ENCODE assay signal across 21 mouse cellular contexts in the genomic region with DNA sequence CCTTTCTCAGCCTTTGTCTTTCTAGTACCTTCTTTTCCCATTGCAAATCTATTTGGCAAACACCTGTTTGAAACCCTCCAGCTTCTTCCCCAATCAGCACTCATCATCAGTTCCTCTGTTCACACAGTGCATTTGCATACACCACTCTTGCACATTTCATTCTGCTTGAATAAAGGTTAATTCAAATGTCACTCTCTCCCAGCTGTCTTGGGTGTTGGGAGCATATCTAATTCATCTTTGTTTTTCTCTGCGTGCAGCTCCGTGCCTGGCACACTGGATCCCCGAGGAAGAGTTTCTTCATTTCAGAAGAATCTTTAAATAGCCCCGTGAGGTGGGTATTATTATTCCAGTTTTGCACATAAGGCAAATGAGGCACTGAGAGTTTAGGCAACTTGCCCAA. TPM values are rescaled to one million over a fixed set of nuclear protein-coding genes. Genes with fewer than 3 reads are reported as not detected.
DNase-seq lines count a peak whose midpoint lies in the region; ATAC-seq and TF ChIP-seq lines count a peak whose summit lies in the region.
"Had no signal": no experiment of that assay in that cellular context is flagged by ENCODE, and none has a peak within 500 bp of the region (broad histone marks: within the 10 kb centered on the region; RNA-seq: fewer than 3 reads in every experiment).

No protein-coding gene starts in this region.

- H3K9ac ChIP-seq in forebrain, embryonic 11.5 days (ENCODE audit: low read length) = no peak overlapping the region
- no peak overlapping the region for H3K9ac ChIP-seq in hindbrain, embryonic 12.5 days
- no peak overlapping the region for H3K9ac ChIP-seq in forebrain, embryonic 16.5 days (replicated peaks; ENCODE audit: low read depth, low read length)
- H3K9ac ChIP-seq in liver, postnatal 0 days (replicated peaks) = no peak overlapping the region
- H3K9ac ChIP-seq: embryonic facial prominence, embryonic 13.5 days; heart, embryonic 12.5 days; hindbrain, embryonic 15.5 days had no signal

- H3K36me3 ChIP-seq in forebrain, embryonic 11.5 days (ENCODE audit: control insufficient read depth, insufficient read depth, low read length) = no peaks in the 10 kb centered on the region
- no peaks in the 10 kb centered on the region for H3K36me3 ChIP-seq in forebrain, embryonic 10.5 days (replicated peaks)
- H3K36me3 ChIP-seq in hindbrain, embryonic 12.5 days = no peaks in the 10 kb centered on the region
- H3K36me3 ChIP-seq in hindbrain, embryonic 10.5 days = no peaks in the 10 kb centered on the region
- H3K36me3 ChIP-seq in forebrain, embryonic 16.5 days (ENCODE audit: control insufficient read depth, insufficient read depth) = no peaks in the 10 kb centered on the region
- no peaks in the 10 kb centered on the region for H3K36me3 ChIP-seq in liver, postnatal 0 days (replicated peaks; ENCODE audit: insufficient read depth, low read length)
- H3K36me3 ChIP-seq: embryonic facial prominence, embryonic 13.5 days; G1E; heart, embryonic 12.5 days; hindbrain, embryonic 15.5 days had no signal

- WGBS in forebrain, embryonic 11.5 days = 71% methylated on average over 4 of the region's 4 CpGs
- 74% methylated on average over 4 of the region's 4 CpGs for WGBS in forebrain, embryonic 10.5 days
- WGBS in hindbrain, embryonic 12.5 days = 25% methylated on average over 4 of the region's 4 CpGs
- 40% methylated on average over 4 of the region's 4 CpGs for WGBS in hindbrain, embryonic 10.5 days
- WGBS in forebrain, embryonic 16.5 days = 25% methylated on average over 4 of the region's 4 CpGs
- 75% methylated on average over 4 of the region's 4 CpGs for WGBS in liver, postnatal 0 days (ENCODE audit: insufficient replicate concordance)

- no peaks in the 10 kb centered on the region for H3K9me3 ChIP-seq in forebrain, embryonic 11.5 days (ENCODE audit: control insufficient read depth, low read length)
- no peaks in the 10 kb centered on the region for H3K9me3 ChIP-seq in forebrain, embryonic 10.5 days
- no peaks in the 10 kb centered on the region for H3K9me3 ChIP-seq in hindbrain, embryonic 12.5 days (replicated peaks)
- H3K9me3 ChIP-seq in hindbrain, embryonic 10.5 days = no peaks in the 10 kb centered on the region
- H3K9me3 ChIP-seq in forebrain, embryonic 16.5 days (ENCODE audit: control insufficient read depth, low read length) = no peaks in the 10 kb centered on the region
- H3K9me3 ChIP-seq in liver, postnatal 0 days (ENCODE audit: low read length) = no peaks in the 10 kb centered on the region
- H3K9me3 ChIP-seq: embryonic facial prominence, embryonic 13.5 days; G1E; heart, embryonic 12.5 days; hindbrain, embryonic 15.5 days had no signal

- peaks cover 5% of the 10 kb centered on the region for H3K4me1 ChIP-seq in forebrain, embryonic 11.5 days (replicated peaks; ENCODE audit: control insufficient read depth, insufficient read depth, low read length)
- peaks cover 21% of the 10 kb centered on the region for H3K4me1 ChIP-seq in forebrain, embryonic 10.5 days
- H3K4me1 ChIP-seq in hindbrain, embryonic 12.5 days = peaks cover 11% of the 10 kb centered on the region; the same call in 1 of the 2 replicates
- peaks cover 22% of the 10 kb centered on the region for H3K4me1 ChIP-seq in hindbrain, embryonic 10.5 days (replicated peaks)
- H3K4me1 ChIP-seq in forebrain, embryonic 16.5 days (replicated peaks; ENCODE audit: control insufficient read depth, insufficient read depth, low read length) = peaks cover 9% of the 10 kb centered on the region; the same call in 1 of the 2 replicates
- H3K4me1 ChIP-seq in liver, postnatal 0 days (ENCODE audit: insufficient read depth) = no peaks in the 10 kb centered on the region
- H3K4me1 ChIP-seq: embryonic facial prominence, embryonic 13.5 days; heart, embryonic 12.5 days had no signal

- no peak overlapping the region for H3K4me3 ChIP-seq in forebrain, embryonic 11.5 days (ENCODE audit: low read depth, low read length)
- H3K4me3 ChIP-seq in forebrain, embryonic 10.5 days = no peak overlapping the region
- no peak overlapping the region for H3K4me3 ChIP-seq in hindbrain, embryonic 12.5 days
- no peak overlapping the region for H3K4me3 ChIP-seq in hindbrain, embryonic 10.5 days
- H3K4me3 ChIP-seq in forebrain, embryonic 16.5 days (replicated peaks; ENCODE audit: low read length) = no peak overlapping the region
- H3K4me3 ChIP-seq in liver, postnatal 0 days (ENCODE audit: low read depth, low read length) = no peak overlapping the region
- H3K4me3 ChIP-seq: embryonic facial prominence, embryonic 13.5 days; heart, embryonic 12.5 days; hindbrain, embryonic 15.5 days had no signal

- H3K27ac ChIP-seq in forebrain, embryonic 11.5 days (ENCODE audit: low read depth, low read length) = no peak overlapping the region
- no peak overlapping the region for H3K27ac ChIP-seq in forebrain, embryonic 10.5 days
- no peak overlapping the region for H3K27ac ChIP-seq in hindbrain, embryonic 12.5 days
- no peak overlapping the region for H3K27ac ChIP-seq in hindbrain, embryonic 10.5 days
- no peak overlapping the region for H3K27ac ChIP-seq in forebrain, embryonic 16.5 days (ENCODE audit: low read length)
- no peak overlapping the region for H3K27ac ChIP-seq in liver, postnatal 0 days (ENCODE audit: low read depth)
- H3K27ac ChIP-seq: embryonic facial prominence, embryonic 13.5 days; hindbrain, embryonic 15.5 days had no signal

- no peak for TF ChIP-seq CTCF in liver, postnatal 0 days (IDR thresholded peaks at IDR 0.05; ENCODE audit: low read depth)

- no peaks in the 10 kb centered on the region for H3K27me3 ChIP-seq in forebrain, embryonic 11.5 days (ENCODE audit: control insufficient read depth, insufficient read depth, low read length)
- H3K27me3 ChIP-seq in forebrain, embryonic 10.5 days (ENCODE audit: poor library complexity, severe bottlenecking) = no peaks in the 10 kb centered on the region
- H3K27me3 ChIP-seq in hindbrain, embryonic 12.5 days = no peaks in the 10 kb centered on the region
- no peaks in the 10 kb centered on the region for H3K27me3 ChIP-seq in hindbrain, embryonic 10.5 days (ENCODE audit: insufficient read depth, poor library complexity, severe bottlenecking)
- H3K27me3 ChIP-seq in forebrain, embryonic 16.5 days (replicated peaks; ENCODE audit: control insufficient read depth, insufficient read depth, low read length) = no peaks in the 10 kb centered on the region
- no peaks in the 10 kb centered on the region for H3K27me3 ChIP-seq in liver, postnatal 0 days (ENCODE audit: insufficient read depth, low read length)
- H3K27me3 ChIP-seq: embryonic facial prominence, embryonic 13.5 days; hindbrain, embryonic 15.5 days had no signal

- H3K4me2 ChIP-seq in forebrain, embryonic 11.5 days (ENCODE audit: low read depth, low read length, severe bottlenecking) = no peak overlapping the region
- no peak overlapping the region for H3K4me2 ChIP-seq in hindbrain, embryonic 12.5 days (replicated peaks)
- H3K4me2 ChIP-seq in forebrain, embryonic 16.5 days (ENCODE audit: low read length) = no peak overlapping the region
- H3K4me2 ChIP-seq in liver, postnatal 0 days (ENCODE audit: low read depth, low read length) = no peak overlapping the region
- H3K4me2 ChIP-seq: embryonic facial prominence, embryonic 13.5 days; heart, embryonic 12.5 days; hindbrain, embryonic 15.5 days had no signal

- TF ChIP-seq EP300 in liver, postnatal 0 days (IDR thresholded peaks at IDR 0.05; ENCODE audit: low read depth) = no peak

- peak; percentile 9 for DNase-seq in forebrain, embryonic 11.5 days (ENCODE audit: low spot score)
- no peak for DNase-seq in forebrain, embryonic 10.5 days (ENCODE audit: extremely low spot score, low spot score)
- DNase-seq in hindbrain, embryonic 10.5 days (ENCODE audit: low spot score) = no peak
- peak; percentile 54 for DNase-seq in R1 (ENCODE audit: low read depth, low spot score)
- no peak for DNase-seq in liver, postnatal 0 days
- DNase-seq: adrenal gland, postnatal 14 days; B cell, adult 2 months; cerebellum, adult 18-20 months; cerebellum, adult 9-11 months; cerebellum, postnatal 36 days; gastrocnemius, postnatal 14 days; heart, postnatal 36 days had no signal

- no peak for ATAC-seq in forebrain, embryonic 11.5 days (replicated peaks; ENCODE audit: low FRiP score)
- ATAC-seq in hindbrain, embryonic 12.5 days (ENCODE audit: low FRiP score) = peak; percentile 70
- peak; percentile 66 for ATAC-seq in forebrain, embryonic 16.5 days
- ATAC-seq in liver, postnatal 0 days = no peak
- ATAC-seq: CD4-positive, CD25-positive, alpha-beta regulatory T cell, adult 4 months; intestine, embryonic 16.5 days had no signal

RNA-seq across cellular contexts. Expression of gene Iqsec3, which starts 20.8 kb away (rescaled TPM):
- polyA plus RNA-seq in forebrain, embryonic 11.5 days (2014; fragmentation: Nextera tagmentation; extraction: Ambion mirVana) = 0.90 and 1.1 TPM in 2 replicates
- 0.09 and 0.20 TPM in 2 replicates for polyA plus RNA-seq in forebrain, embryonic 10.5 days (2016; fragmentation: Nextera tagmentation; extraction: Ambion mirVana)
- 6.0 and 6.6 TPM in 2 replicates for polyA plus RNA-seq in hindbrain, embryonic 12.5 days (2016; fragmentation: Nextera tagmentation; extraction: Ambion mirVana)
- 0.26 and 1.5 TPM in 2 replicates for polyA plus RNA-seq in hindbrain, embryonic 10.5 days (2016; fragmentation: Nextera tagmentation; extraction: Ambion mirVana)
- polyA plus RNA-seq in forebrain, embryonic 16.5 days (2015; fragmentation: Nextera tagmentation; extraction: Ambion mirVana) = 3.9 and 6.2 TPM in 2 replicates
- polyA plus RNA-seq in liver, postnatal 0 days (2015; fragmentation: Nextera tagmentation; extraction: Ambion mirVana) = not detected in 2 replicates
- polyA plus RNA-seq: CD4-positive, CD25-positive, alpha-beta regulatory T cell, adult 4 months; G1E; heart, embryonic 12.5 days; heart, embryonic 16.5 days had no signal

Comparison
In these comparisons a context has a peak if more than half of its experiments do, and no peak if none do; other contexts are left out.
1. ATAC-seq: peak in hindbrain, embryonic 12.5 days (single experiment) and forebrain, embryonic 16.5 days (single experiment); none in forebrain, embryonic 11.5 days (single experiment) and liver, postnatal 0 days (single experiment).
2. DNase-seq: peak in forebrain, embryonic 11.5 days (single experiment) and R1 (single experiment); none in forebrain, embryonic 10.5 days (single experiment), hindbrain, embryonic 10.5 days (single experiment) and liver, postnatal 0 days (single experiment).